Mouse (Mus musculus): Measurements from ENCODE around the gene Tpcn2.

The Tpcn2 gene

GRCm38 (mm10) chr7:145242851-145243712, 40.7 kb downstream of the Tpcn2 start:
- peak; percentile 86 for DNase-seq (ENCODE audit: low read depth, low spot score)

- no peak for DNase-seq (ENCODE audit: low read depth, low spot score)
These were observed 41.8 kb downstream of the Tpcn2 start for GRCm38 (mm10) chr7:145242028-145242427.

- DNase-seq (ENCODE audit: low read depth, low spot score), result no peak
These were observed 42.9 kb downstream of the Tpcn2 start for GRCm38 (mm10) chr7:145240929-145241328.

GRCm38 (mm10) chr7:145239736-145240505, 43.9 kb downstream of the Tpcn2 start:
- DNase-seq (ENCODE audit: low read depth, low spot score), result no peak

GRCm38 (mm10) chr7:145239145-145239544, 44.7 kb downstream of the Tpcn2 start:
- no peak for DNase-seq (ENCODE audit: low read depth, low spot score)

- no peak for DNase-seq (ENCODE audit: low read depth, low spot score)
These were observed 48.7 kb downstream of the Tpcn2 start for GRCm38 (mm10) chr7:145234841-145235790.

- DNase-seq (ENCODE audit: low read depth, low spot score), result no peak
These were observed 52.2 kb downstream of the Tpcn2 start for GRCm38 (mm10) chr7:145231659-145232058.

GRCm38 (mm10) chr7:145226641-145227040, 57.2 kb downstream of the Tpcn2 start:
- DNase-seq (ENCODE audit: low read depth, low spot score), result no peak

- no peak for DNase-seq (ENCODE audit: low read depth, low spot score)
These were observed 58.2 kb downstream of the Tpcn2 start for GRCm38 (mm10) chr7:145225626-145226025.

GRCm38 (mm10) chr7:145221841-145222689, 61.7 kb downstream of the Tpcn2 start:
- peak; percentile 90 for DNase-seq (ENCODE audit: low read depth, low spot score)

- DNase-seq (ENCODE audit: low read depth, low spot score), result peak; percentile 35
These were observed 62.5 kb downstream of the Tpcn2 start for GRCm38 (mm10) chr7:145221346-145221745.

- DNase-seq (ENCODE audit: low read depth, low spot score), result no peak
These were observed 64.4 kb downstream of the Tpcn2 start for GRCm38 (mm10) chr7:145219420-145219831.

- DNase-seq (ENCODE audit: low read depth, low spot score), result peak; percentile 57
These were observed 67.2 kb downstream of the Tpcn2 start for GRCm38 (mm10) chr7:145216591-145216990.

- DNase-seq (ENCODE audit: low read depth, low spot score), result peak; percentile 31
These were observed 68.3 kb downstream of the Tpcn2 start for GRCm38 (mm10) chr7:145215476-145215875.

- no peak for DNase-seq (ENCODE audit: low read depth, low spot score)
These were observed 71.8 kb downstream of the Tpcn2 start for GRCm38 (mm10) chr7:145211680-145212659.

GRCm38 (mm10) chr7:145210477-145211070, 73.2 kb downstream of the Tpcn2 start:
- DNase-seq (ENCODE audit: low read depth, low spot score), result no peak

GRCm38 (mm10) chr7:145208006-145208405, 75.8 kb downstream of the Tpcn2 start, which contains the start of gene 1810010D01Rik:
Gene 1810010D01Rik (minus strand): TSS chr7:145208119.
- DNase-seq (ENCODE audit: low read depth, low spot score), result no peak

GRCm38 (mm10) chr7:145206801-145207200, 77.0 kb downstream of the Tpcn2 start:
- DNase-seq (ENCODE audit: low read depth, low spot score), result no peak

Data from 3T3-L1 (cell line).